Mouse (Mus musculus) urinary bladder, postnatal 4 days (tissue): ENCODE measurements around the gene Mprip.
A peak's percentile ranks its signal among the peaks of the same experiment; 100 is the strongest.
"Not testable (repeated sequence)": the region's sequence is repeated elsewhere in the genome, so short reads cannot be mapped to it uniquely, and the experiment has no call there.

ENCODE experiments used
- DNase-seq, 2 experiments: peaks; one replicate each; pipeline ENCODE4 v3.0.0; 2021 to 2022; ENCODE audit warnings: low spot score in 2 of 2

Gene Mprip

GRCm38 (mm10) chr11:59707931-59708611, 47.0 kb downstream of the Mprip start:
- DNase-seq, result peak; percentile 62 to 75

GRCm38 (mm10) chr11:59715424-59715840, 54.3 kb downstream of the Mprip start:
- no peak for DNase-seq

- no peak for DNase-seq
These were observed 56.7 kb downstream of the Mprip start for GRCm38 (mm10) chr11:59717801-59718291.

GRCm38 (mm10) chr11:59719185-59719584, 58.1 kb downstream of the Mprip start:
- DNase-seq, result no peak

- no peak for DNase-seq
These were observed 60.3 kb downstream of the Mprip start for GRCm38 (mm10) chr11:59721385-59721784.

- DNase-seq, result no peak
These were observed 66.1 kb downstream of the Mprip start for GRCm38 (mm10) chr11:59727204-59727603.

- DNase-seq, result no peak
These were observed 70.7 kb downstream of the Mprip start for GRCm38 (mm10) chr11:59731821-59732220.

- peak; percentile 67 to 74 for DNase-seq
These were observed 71.4 kb downstream of the Mprip start for GRCm38 (mm10) chr11:59732407-59733066.

- not testable (repeated sequence) for DNase-seq
These were observed 72.5 kb downstream of the Mprip start for GRCm38 (mm10) chr11:59733600-59733999.

GRCm38 (mm10) chr11:59734335-59734734, 73.2 kb downstream of the Mprip start:
- DNase-seq, result no peak

GRCm38 (mm10) chr11:59735938-59736337, 74.8 kb downstream of the Mprip start:
- not testable (repeated sequence) for DNase-seq

- no peak for DNase-seq
These were observed 76.1 kb downstream of the Mprip start for GRCm38 (mm10) chr11:59737250-59737649.

GRCm38 (mm10) chr11:59739996-59740395, 78.9 kb downstream of the Mprip start:
- no peak for DNase-seq

GRCm38 (mm10) chr11:59741915-59742314, 80.8 kb downstream of the Mprip start:
- no peak for DNase-seq

- DNase-seq, result no peak
These were observed 82.2 kb downstream of the Mprip start for GRCm38 (mm10) chr11:59743307-59743706.

- no peak for DNase-seq
These were observed 82.6 kb downstream of the Mprip start for GRCm38 (mm10) chr11:59743712-59744111.

GRCm38 (mm10) chr11:59744374-59744773, 83.3 kb downstream of the Mprip start:
- no peak for DNase-seq

GRCm38 (mm10) chr11:59745851-59746250, 84.7 kb downstream of the Mprip start:
- no peak for DNase-seq

- DNase-seq, result no peak
These were observed 85.5 kb downstream of the Mprip start for GRCm38 (mm10) chr11:59746614-59747013.

GRCm38 (mm10) chr11:59749050-59749449, 87.9 kb downstream of the Mprip start:
- DNase-seq, result no peak

GRCm38 (mm10) chr11:59754504-59754903, 93.4 kb downstream of the Mprip start:
- DNase-seq, result no peak

GRCm38 (mm10) chr11:59756351-59756750, 95.2 kb downstream of the Mprip start:
- no peak for DNase-seq
